Mouse (Mus musculus): ENCODE data around the gene Gm42742.

Gm42742 gene

GRCm38 (mm10) chr7:127020901-127021562 is at the start of gene Gm42742, which contains the start of gene Prrt2:
TSS of gene Gm42742 (minus strand) at chr7:127021097.
TSS of gene Prrt2 (minus strand) at chr7:127021211.
- peak; percentile 75 for DNase-seq (ENCODE audit: low read depth)

DNA sequence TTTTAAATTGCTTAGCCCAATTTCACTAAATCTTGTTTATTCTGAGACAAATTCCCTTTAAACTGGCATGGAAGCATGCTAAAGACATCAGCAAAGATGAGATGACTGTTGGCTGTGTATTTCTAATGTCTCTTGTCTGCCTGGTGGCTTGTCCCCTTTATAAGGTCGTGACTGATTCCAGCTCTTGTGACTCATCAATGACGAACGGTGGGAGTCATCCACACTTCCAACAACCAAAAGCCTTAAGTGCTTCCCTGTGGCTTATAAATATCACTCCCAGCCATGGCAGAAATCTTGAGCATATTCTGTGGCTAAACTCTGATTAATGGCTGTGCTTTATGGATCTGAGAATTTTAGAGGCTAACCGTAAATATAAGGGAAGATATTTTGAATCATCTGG is 45.4 kb upstream of the Gm42742 start:
- DNase-seq (ENCODE audit: low read depth): no peak

GRCm38 (mm10) chr7:127065538-127065937 is 44.6 kb upstream of the Gm42742 start:
- no peak for DNase-seq (ENCODE audit: low read depth)

DNA sequence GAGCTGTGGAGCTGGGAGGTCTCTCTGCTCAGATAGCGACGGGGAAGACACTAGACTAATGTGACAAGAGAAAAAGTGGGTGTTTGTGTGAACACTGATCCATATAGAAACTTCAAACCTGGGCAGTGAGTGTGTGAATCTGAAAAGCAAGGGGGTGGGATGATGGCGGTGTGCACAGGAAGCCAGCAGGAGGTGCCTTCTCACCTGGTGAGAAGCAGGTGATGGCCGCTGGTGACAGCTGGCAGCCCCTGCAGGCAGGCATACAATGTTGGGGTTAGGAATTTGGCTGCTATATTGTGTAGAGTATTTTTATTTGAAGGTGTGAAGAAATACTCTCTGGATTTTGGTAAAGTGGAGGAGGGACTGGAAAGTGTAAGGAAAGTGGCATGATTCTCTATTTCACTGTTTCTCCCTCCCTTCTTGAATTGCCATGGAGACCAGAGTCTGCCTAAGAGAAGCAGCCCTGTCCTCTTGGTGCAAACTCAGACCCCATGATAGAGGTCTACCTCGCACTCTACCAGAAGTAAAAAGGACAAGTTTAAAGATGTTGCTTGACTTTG is 34.2 kb upstream of the Gm42742 start:
- peak; percentile 30 for DNase-seq (ENCODE audit: low read depth)

DNA sequence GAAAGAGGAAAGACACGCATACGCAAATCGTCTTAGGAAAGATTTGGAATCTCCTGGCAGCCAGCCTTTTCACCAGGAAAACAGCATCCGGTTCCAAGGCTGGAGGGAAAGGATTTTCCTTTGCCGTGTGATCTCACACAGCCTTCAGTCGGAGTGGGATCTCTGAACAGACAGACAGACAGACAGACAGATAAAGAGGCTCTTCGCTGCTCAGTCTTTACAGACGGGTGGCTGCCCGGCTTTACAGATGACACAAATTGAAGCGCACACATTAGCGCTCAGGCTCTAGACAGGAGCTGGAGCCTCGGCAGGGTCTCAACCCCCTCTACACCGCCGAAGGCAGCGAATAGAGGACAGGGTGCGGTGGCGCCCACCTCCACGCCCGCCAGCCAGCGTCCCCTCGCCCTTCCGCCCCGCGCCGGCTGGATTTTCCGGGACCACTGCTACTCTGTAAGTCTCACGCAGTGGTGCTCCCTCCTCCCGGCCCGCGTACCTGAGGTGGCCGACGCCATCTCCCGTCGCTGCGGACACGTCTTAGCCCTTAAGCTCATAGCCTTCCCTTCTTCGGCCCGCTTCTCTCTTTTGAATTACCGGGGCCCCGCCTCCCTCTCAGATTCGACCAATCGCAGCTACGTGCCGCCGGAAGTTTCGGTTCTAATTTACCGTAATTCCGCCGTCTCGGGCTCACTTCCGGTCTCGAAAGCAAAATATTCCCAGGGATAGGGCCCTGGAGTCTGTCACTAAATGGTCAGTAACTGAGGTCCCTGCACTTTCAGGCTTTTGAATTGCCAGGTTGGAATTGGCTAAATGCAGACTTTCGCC is 21.2 kb upstream of the Gm42742 start, which contains the start of gene Kif22:
TSS of gene Kif22 (minus strand) at position 621 of the 822 bp plus-strand sequence.
- peak; percentile 94 for DNase-seq (ENCODE audit: low read depth)

DNA sequence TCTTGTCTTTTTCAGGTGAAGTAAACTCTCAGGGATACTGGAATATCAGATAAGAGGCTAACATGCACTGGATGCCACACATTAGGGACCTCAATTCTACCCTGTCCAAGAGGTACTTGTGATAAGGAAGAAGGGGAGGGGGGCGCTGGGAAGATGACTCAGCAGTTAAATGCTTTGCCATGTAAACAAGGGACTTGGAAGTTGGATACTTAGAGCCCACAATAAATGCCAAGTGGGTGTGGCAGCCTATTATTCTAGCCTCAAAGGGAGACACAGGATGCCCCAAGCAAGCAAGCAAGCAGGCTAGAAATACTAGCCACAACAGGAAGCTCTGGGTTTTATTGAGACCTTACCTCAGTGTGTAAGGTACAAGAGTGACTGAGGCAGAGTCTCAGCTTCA is 10.3 kb upstream of the Gm42742 start:
- peak; percentile 46 for DNase-seq (ENCODE audit: low read depth)

DNA sequence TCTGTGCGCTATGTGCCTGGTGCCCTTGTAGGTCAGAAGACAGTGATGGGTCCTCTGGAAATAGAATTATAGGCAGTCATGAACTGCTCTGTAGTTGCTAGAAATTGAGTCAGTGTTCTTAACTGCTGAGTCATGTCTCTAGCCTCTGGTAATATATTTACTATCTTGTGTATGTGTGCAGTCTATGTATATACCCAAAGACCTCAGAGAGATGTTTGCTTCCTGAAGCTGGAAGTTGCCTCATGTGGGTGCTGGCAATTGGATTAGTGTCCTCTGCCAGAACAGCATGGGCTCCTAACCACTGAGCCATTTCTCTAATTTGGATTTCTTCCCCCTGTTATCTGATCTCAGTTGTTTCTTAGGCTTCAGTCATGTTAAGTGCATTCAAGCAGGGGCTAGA is 9.3 kb upstream of the Gm42742 start:
- DNase-seq (ENCODE audit: low read depth): no peak

DNA sequence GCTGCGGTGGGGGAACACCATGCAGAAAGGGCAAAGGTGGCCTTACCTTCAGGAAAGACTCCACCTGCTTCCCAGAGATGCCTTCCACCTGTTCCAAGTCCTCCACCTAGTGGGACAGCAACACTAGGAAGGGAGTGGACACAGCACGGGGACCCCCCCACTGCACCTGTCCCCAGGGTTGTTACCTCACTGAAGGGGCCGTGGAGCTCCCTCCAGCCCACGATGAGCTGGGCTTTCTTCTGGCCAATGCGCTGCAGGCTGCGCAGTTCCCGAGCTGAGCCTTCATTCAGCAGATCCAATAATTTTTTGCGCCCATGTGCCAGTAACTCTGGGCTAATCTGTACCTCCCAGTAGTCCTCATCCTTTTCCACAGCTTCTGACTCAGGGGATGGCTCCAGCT is 7.0 kb upstream of the Gm42742 start:
- DNase-seq (ENCODE audit: low read depth): no peak

DNA sequence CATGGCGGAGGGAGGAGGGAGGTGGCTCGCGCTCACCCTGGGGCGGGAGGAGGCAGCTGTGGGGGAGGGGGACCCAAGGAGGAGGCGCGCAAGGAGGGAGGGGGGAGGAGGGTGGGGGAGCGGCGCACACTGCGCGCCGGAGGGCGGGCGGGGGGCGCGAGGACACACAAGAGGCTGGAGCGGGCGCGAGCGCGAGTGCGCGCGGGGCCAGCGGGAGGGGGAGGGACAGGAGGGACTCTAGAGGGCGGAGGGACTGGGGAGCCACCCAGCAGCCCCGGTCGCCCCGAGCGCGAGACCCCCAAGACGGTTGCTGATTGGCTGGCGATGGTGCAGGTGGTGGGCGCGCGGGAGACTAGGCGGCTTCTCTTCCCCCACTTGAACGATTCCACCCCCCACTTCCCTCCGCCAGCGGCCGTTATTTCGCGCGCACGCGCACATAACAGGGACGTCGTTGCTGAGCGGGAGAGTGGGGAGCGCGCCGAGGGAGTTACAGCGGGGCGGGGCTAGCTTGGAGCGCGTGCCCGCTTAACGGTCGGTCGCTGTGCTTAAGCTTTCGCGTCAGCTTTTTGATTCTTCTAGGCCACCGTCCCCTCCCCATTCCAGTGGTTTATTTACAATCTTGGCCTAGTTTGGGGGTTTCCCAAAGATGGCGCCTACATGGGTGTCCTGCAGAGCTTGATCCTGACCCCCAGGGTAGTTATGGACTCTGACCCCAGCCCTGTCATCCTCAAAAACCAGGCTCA is 6.3 kb upstream of the Gm42742 start, which contains the start of gene Maz:
TSS of gene Maz (minus strand) at position 54 of the 743 bp plus-strand sequence.
- peak; percentile 100 for DNase-seq (ENCODE audit: low read depth)

GRCm38 (mm10) chr7:127026616-127026983 is 5.7 kb upstream of the Gm42742 start:
- no peak for DNase-seq (ENCODE audit: low read depth)

DNA sequence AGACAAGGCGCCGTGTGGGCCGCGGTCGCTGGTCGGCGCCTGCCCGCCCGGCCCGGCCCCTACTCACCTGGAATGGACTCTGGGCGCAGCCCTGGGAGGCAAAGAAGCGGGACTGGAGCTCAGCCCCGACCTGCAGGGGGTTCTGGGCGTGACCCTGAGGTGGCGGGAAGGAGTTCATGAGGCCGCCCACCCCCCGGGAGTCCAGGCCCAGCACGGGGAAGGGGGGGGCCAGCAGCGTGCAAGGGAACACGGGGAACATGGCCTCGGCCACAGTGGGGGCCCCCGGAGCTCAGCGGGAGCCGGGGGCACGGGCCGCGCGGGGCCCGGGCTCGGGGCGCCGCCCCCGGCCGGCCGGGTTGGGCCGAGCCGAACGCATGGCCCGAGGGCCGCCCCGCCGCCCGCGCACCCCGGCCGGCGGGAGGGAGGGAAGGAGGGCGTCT is 5.3 kb upstream of the Gm42742 start:
- DNase-seq (ENCODE audit: low read depth): peak; percentile 74

- DNase-seq (ENCODE audit: low read depth): no peak
Measured at GRCm38 (mm10) chr7:127025556-127026160, 4.8 kb upstream of the Gm42742 start.

DNA sequence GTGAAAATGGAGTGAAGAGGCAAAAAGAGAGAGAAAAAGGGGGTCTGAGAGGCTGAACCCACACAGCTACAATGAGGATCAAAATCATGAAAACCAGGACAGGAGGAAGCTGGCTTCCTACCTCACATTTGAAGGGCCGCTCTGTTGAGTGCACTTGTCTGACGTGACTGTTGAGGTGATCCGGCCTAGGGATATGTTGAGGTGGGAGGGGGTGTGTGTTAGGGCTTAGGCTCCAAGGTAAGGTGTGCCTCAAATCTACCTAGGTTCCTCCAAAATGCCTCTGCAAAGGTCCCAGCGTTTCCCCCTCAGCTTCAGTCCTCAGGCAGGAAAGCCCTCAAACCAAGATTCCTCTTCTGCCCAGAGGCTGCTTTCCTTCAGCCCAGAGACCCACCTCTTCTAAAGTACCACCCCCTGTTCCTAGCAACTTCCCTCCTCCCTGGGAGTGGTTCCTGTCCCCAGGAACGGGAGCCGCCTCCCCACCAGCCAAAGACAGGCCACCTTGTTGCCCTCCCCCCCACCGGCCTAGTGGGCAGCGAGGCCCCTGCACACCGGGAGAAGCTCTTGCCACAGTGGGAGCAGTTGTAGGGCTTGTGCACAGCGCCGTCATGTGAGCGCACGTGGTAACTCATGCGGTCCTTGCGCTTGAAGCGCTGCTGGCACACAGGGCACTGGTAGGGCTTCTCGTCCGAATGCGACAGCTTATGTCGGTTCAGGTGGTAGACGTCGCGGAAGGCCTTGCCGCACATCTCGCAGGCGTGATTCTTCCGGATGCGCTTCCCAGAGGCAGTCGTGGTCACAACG is 4.1 kb upstream of the Gm42742 start:
- DNase-seq (ENCODE audit: low read depth): peak; percentile 89

DNA sequence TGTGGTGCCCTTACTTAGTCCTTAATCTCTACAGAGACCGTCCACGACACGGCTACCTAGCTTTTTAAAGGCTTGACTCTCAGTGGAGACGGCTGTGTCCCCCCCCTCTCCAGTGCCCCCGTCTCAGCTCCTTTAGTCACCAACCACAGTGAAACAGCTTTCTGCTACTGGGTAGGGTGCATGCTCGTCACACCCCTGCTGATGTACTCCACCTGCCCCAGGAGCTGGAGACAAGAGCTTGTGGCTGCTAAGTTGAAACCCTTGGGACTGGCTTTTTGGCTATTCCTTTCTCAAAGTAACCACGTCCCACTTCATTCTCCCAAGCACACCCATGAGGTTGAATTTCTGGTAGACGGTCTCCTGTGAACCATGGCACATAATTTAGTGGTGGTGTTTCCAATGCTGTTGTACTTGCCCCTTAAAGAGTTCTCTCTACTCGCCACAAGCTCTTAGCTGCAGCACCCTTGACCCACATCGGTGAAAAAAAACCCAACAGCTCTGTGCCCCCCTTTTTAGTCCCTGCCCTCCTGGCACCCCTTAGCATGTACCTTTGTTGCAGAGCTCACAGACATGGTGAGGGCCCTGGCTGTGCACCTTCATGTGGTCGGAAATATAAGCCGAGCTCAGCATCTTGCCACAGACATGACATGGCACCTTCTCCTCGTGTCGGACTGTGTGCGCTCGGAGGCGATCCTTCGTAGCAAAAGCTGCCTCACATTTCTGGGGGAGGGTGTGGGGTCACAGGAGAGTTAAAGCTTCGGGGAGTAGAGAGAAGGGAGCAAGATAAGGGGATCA is 3.2 kb upstream of the Gm42742 start:
- peak; percentile 71 for DNase-seq (ENCODE audit: low read depth)

- DNase-seq (ENCODE audit: low read depth): no peak
Measured at GRCm38 (mm10) chr7:127023272-127023691, 2.4 kb upstream of the Gm42742 start.

DNA sequence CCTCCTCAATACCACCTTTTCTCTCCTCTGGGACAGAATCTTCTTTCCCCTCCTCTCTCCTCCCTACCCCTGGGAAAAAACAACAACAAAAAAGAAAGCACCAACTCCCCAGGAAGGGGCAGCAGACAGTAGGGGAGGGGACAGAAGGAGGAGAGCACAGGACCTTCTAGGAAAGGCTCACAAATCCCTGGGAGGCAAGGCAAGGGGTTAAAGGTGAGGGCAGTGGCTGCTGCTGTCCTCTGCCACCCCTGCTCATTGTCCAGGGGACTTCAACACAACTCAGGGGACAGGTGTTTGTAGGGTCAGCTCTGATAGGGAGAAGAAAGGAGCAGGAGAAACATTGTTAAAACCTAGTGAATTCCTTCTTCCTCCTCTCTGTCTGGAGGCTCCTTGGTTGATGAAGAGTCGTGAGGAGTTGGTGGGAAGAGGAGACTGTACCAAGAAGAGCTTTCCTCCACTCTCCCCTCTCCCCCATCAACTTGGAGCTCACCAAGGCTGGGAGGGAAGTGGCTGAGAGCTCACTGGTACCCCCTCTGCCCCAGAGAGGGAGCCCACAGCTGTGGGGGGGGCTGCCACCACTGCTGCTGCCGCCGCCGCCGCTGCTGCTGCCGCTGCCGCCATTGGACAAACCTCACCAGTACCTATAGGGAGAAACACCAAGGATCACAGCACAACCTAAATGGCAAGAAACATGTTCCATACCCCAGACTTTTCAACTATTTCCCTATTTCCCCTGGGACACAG is 1.8 kb upstream of the Gm42742 start:
- no peak for DNase-seq (ENCODE audit: low read depth)

- DNase-seq (ENCODE audit: low read depth): no peak
Measured at GRCm38 (mm10) chr7:127021563-127022527, 948 bp upstream of the Gm42742 start.

DNA sequence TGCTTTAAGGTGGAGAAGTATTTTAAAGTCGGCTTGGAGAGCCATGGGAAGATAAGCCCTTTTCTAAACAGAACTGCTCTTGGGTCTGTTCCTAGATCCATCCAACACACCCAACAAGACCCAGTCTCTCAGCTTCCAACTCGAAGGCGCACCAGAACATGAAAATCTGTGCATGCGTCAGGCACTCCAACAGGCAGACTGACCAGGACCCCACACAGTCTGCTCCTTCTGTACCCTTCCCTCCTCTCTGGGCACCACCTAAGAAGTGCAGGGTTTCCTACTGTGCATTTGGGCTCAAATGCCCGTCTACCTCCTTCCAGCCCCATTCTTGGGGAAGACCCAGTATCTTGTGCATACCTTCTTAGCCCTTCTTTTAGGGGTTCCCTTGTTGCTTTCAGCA is 406 bp downstream of the Gm42742 start:
- DNase-seq (ENCODE audit: low read depth): no peak
